Mouse (Mus musculus) right cerebral cortex, postnatal 36 days (tissue): Measurements from ENCODE around the gene Krt75.
A peak's percentile ranks its signal among the peaks of the same experiment; 100 is the strongest.

Experiments
- DNase-seq, 2 experiments: peaks; one replicate each; pipeline ENCODE4 v3.0.0; 2022; ENCODE audit warnings: low spot score in 2 of 2, mixed read lengths in 1 of 2

Krt75 gene

GRCm38 (mm10) chr15:101573796-101574345, at the start of gene Krt75:
Gene Krt75 (minus strand): TSS chr15:101573904.
- no peak for DNase-seq

GRCm38 (mm10) chr15:101599123-101599522, 25.4 kb upstream of the Krt75 start:
- DNase-seq, result no peak

GRCm38 (mm10) chr15:101588216-101588615, 14.5 kb upstream of the Krt75 start:
- DNase-seq, result no peak

- no peak for DNase-seq
Measured at GRCm38 (mm10) chr15:101584456-101584855, 10.8 kb upstream of the Krt75 start.

- DNase-seq, result no peak
Measured at GRCm38 (mm10) chr15:101583211-101583965, 9.7 kb upstream of the Krt75 start.

- DNase-seq, result peak in 1 of 2 experiments; percentile 25
Measured at GRCm38 (mm10) chr15:101581701-101582100, 8.0 kb upstream of the Krt75 start.

GRCm38 (mm10) chr15:101575506-101575905, 1.8 kb upstream of the Krt75 start:
- DNase-seq, result no peak

GRCm38 (mm10) chr15:101567780-101568179, 5.9 kb downstream of the Krt75 start:
- DNase-seq, result no peak

- no peak for DNase-seq
Measured at GRCm38 (mm10) chr15:101562850-101563249, 10.9 kb downstream of the Krt75 start, which contains the start of gene Krt90. Gene Krt90 (minus strand): TSS chr15:101562950.

GRCm38 (mm10) chr15:101558034-101558646, 15.6 kb downstream of the Krt75 start:
- no peak for DNase-seq

GRCm38 (mm10) chr15:101553169-101553568, 20.5 kb downstream of the Krt75 start:
- peak; percentile 9 to 15 for DNase-seq

GRCm38 (mm10) chr15:101552188-101552587, 21.5 kb downstream of the Krt75 start:
- no peak for DNase-seq

GRCm38 (mm10) chr15:101550567-101550966, 23.1 kb downstream of the Krt75 start, which contains the start of gene Krt82:
Gene Krt82 (minus strand): TSS chr15:101550667.
- DNase-seq, result no peak

GRCm38 (mm10) chr15:101544478-101544877, 29.2 kb downstream of the Krt75 start:
- no peak for DNase-seq

- DNase-seq, result no peak
Measured at GRCm38 (mm10) chr15:101542543-101542942, 31.2 kb downstream of the Krt75 start.

GRCm38 (mm10) chr15:101538580-101538900, 35.2 kb downstream of the Krt75 start:
- no peak for DNase-seq

- DNase-seq, result no peak
Measured at GRCm38 (mm10) chr15:101537864-101538579, 35.7 kb downstream of the Krt75 start.

GRCm38 (mm10) chr15:101536054-101536850, 37.5 kb downstream of the Krt75 start:
- DNase-seq, result no peak

GRCm38 (mm10) chr15:101532720-101533119, 41.0 kb downstream of the Krt75 start, which contains the start of gene Krt84:
Gene Krt84 (minus strand): TSS chr15:101532820.
- no peak for DNase-seq

GRCm38 (mm10) chr15:101522556-101523232, 51.0 kb downstream of the Krt75 start:
- DNase-seq, result no peak

GRCm38 (mm10) chr15:101519792-101520191, 53.9 kb downstream of the Krt75 start:
- peak; percentile 63 to 65 for DNase-seq
